Mouse (Mus musculus): Measurements from ENCODE around the gene Scn1a. TPM values are rescaled to one million over a fixed set of nuclear protein-coding genes. Genes with fewer than 3 reads are reported as not detected.
A peak's percentile ranks its signal among the peaks of the same experiment; 100 is the strongest.

The Scn1a gene
- polyA plus RNA-seq, 1 experiment from 2014 or later = 11.7 TPM

GRCm38 (mm10) chr2:66408456-66408855, 32.2 kb downstream of the Scn1a start:
- H3K27ac ChIP-seq (replicated peaks) = peak overlapping the region; percentile 38
- no peaks in the 10 kb centered on the region for H3K9me3 ChIP-seq
- H3K4me1 ChIP-seq = peaks cover 30% of the 10 kb centered on the region
- peak overlapping the region; percentile 57 for H3K4me3 ChIP-seq
- peak overlapping the region; percentile 39 for H3K9ac ChIP-seq (replicated peaks)
- 0 out of 2 replicates have a peak, but pooled peaks have one; percentile 21 for ATAC-seq (replicated peaks)
- H3K4me2 ChIP-seq (replicated peaks) = peak overlapping the region; percentile 63
- H3K36me3 ChIP-seq = no peaks in the 10 kb centered on the region
- no peaks in the 10 kb centered on the region for H3K27me3 ChIP-seq
- WGBS = 21% methylated on average over 11 of the region's 11 CpGs

- no peak for ATAC-seq (replicated peaks)
- H3K4me3 ChIP-seq = no peak overlapping the region
- 77% methylated on average over 5 of the region's 5 CpGs for WGBS
- H3K9me3 ChIP-seq = no peaks in the 10 kb centered on the region
- no peaks in the 10 kb centered on the region for H3K27me3 ChIP-seq
- H3K36me3 ChIP-seq = no peaks in the 10 kb centered on the region
- H3K4me2 ChIP-seq (replicated peaks) = no peak overlapping the region
- H3K27ac ChIP-seq (replicated peaks) = no peak overlapping the region
- H3K9ac ChIP-seq (replicated peaks) = no peak overlapping the region
- no peaks in the 10 kb centered on the region for H3K4me1 ChIP-seq
Observed at GRCm38 (mm10) chr2:66392586-66392985, 48.1 kb downstream of the Scn1a start.

GRCm38 (mm10) chr2:66367957-66368356, 72.7 kb downstream of the Scn1a start:
- no peak overlapping the region for H3K27ac ChIP-seq (replicated peaks)
- H3K4me2 ChIP-seq (replicated peaks) = no peak overlapping the region
- WGBS = 54% methylated on average over 2 of the region's 2 CpGs
- H3K36me3 ChIP-seq = no peaks in the 10 kb centered on the region
- H3K9ac ChIP-seq (replicated peaks) = no peak overlapping the region
- no peaks in the 10 kb centered on the region for H3K9me3 ChIP-seq
- ATAC-seq (replicated peaks) = no peak
- H3K4me3 ChIP-seq = no peak overlapping the region
- H3K4me1 ChIP-seq = no peaks in the 10 kb centered on the region
- H3K27me3 ChIP-seq = no peaks in the 10 kb centered on the region

GRCm38 (mm10) chr2:66350590-66350989, 90.0 kb downstream of the Scn1a start:
- Histone ChIP-seq H3K4me1 (no peaks in the 10 kb centered on the region), H3K27ac (replicated peaks) (no peak overlapping the region), H3K27me3 (no peaks in the 10 kb centered on the region), H3K9me3 (no peaks in the 10 kb centered on the region), H3K36me3 (no peaks in the 10 kb centered on the region), H3K4me3 (no peak overlapping the region), H3K4me2 (replicated peaks) (no peak overlapping the region), H3K9ac (replicated peaks) (no peak overlapping the region)
- WGBS = 76% methylated on average over 2 of the region's 2 CpGs
- ATAC-seq (replicated peaks) = 0 out of 2 replicates have a peak, but pooled peaks have one; percentile 58

- Histone ChIP-seq H3K27ac (replicated peaks) (no peak overlapping the region), H3K4me2 (replicated peaks) (no peak overlapping the region), H3K4me1 (no peaks in the 10 kb centered on the region), H3K4me3 (no peak overlapping the region), H3K27me3 (no peaks in the 10 kb centered on the region), H3K36me3 (no peaks in the 10 kb centered on the region), H3K9me3 (no peaks in the 10 kb centered on the region), H3K9ac (replicated peaks) (no peak overlapping the region)
- no peak for ATAC-seq (replicated peaks)
- WGBS = 92% methylated on average over 1 of the region's 1 CpGs
Observed at GRCm38 (mm10) chr2:66346622-66347021, 94.0 kb downstream of the Scn1a start.

GRCm38 (mm10) chr2:66346181-66346580, 94.5 kb downstream of the Scn1a start:
- Histone ChIP-seq H3K36me3 (no peaks in the 10 kb centered on the region), H3K9me3 (no peaks in the 10 kb centered on the region), H3K4me1 (no peaks in the 10 kb centered on the region), H3K27me3 (no peaks in the 10 kb centered on the region), H3K4me3 (no peak overlapping the region), H3K27ac (replicated peaks) (no peak overlapping the region), H3K9ac (replicated peaks) (no peak overlapping the region), H3K4me2 (replicated peaks) (no peak overlapping the region)
- 79% methylated on average over 3 of the region's 3 CpGs for WGBS
- ATAC-seq (replicated peaks) = no peak

GRCm38 (mm10) chr2:66337406-66337805, 103.2 kb downstream of the Scn1a start:
- Histone ChIP-seq H3K4me3 (no peak overlapping the region), H3K4me1 (no peaks in the 10 kb centered on the region), H3K9ac (replicated peaks) (no peak overlapping the region), H3K27me3 (no peaks in the 10 kb centered on the region), H3K36me3 (no peaks in the 10 kb centered on the region), H3K27ac (replicated peaks) (no peak overlapping the region), H3K4me2 (replicated peaks) (no peak overlapping the region), H3K9me3 (no peaks in the 10 kb centered on the region)
- WGBS = 37% methylated on average over 5 of the region's 5 CpGs
- ATAC-seq (replicated peaks) = peak; percentile 61; the same call in 1 of the 2 replicates

GRCm38 (mm10) chr2:66336396-66336795, 104.2 kb downstream of the Scn1a start:
- Histone ChIP-seq H3K4me1 (no peaks in the 10 kb centered on the region), H3K4me2 (replicated peaks) (no peak overlapping the region), H3K4me3 (no peak overlapping the region), H3K27me3 (no peaks in the 10 kb centered on the region), H3K36me3 (no peaks in the 10 kb centered on the region), H3K9ac (replicated peaks) (no peak overlapping the region), H3K9me3 (no peaks in the 10 kb centered on the region), H3K27ac (replicated peaks) (no peak overlapping the region)
- 73% methylated on average over 6 of the region's 6 CpGs for WGBS
- no peak for ATAC-seq (replicated peaks)

- 87% methylated on average over 3 of the region's 3 CpGs for WGBS
- ATAC-seq (replicated peaks) = no peak
- no peak overlapping the region for H3K4me3 ChIP-seq
- no peaks in the 10 kb centered on the region for H3K4me1 ChIP-seq
- no peaks in the 10 kb centered on the region for H3K9me3 ChIP-seq
- H3K27me3 ChIP-seq = no peaks in the 10 kb centered on the region
- no peak overlapping the region for H3K9ac ChIP-seq (replicated peaks)
- H3K36me3 ChIP-seq = peaks cover 7% of the 10 kb centered on the region; the same call in 1 of the 2 replicates
- H3K4me2 ChIP-seq (replicated peaks) = no peak overlapping the region
- no peak overlapping the region for H3K27ac ChIP-seq (replicated peaks)
Observed at GRCm38 (mm10) chr2:66272551-66272950, 168.1 kb downstream of the Scn1a start.

GRCm38 (mm10) chr2:66256220-66257131, 184.2 kb downstream of the Scn1a start, which contains the start of gene Ttc21b:
Gene Ttc21b, minus strand, starts transcription at chr2:66256617.
- peak within 1 kb of the TSS; percentile 71 for H3K4me3 ChIP-seq
- H3K4me2 ChIP-seq (replicated peaks) = peak within 1 kb of the TSS; percentile 56

GRCm38 (mm10) chr2:66244013-66244412, 196.6 kb downstream of the Scn1a start:
- Histone ChIP-seq H3K27ac (replicated peaks) (no peak overlapping the region), H3K9ac (replicated peaks) (no peak overlapping the region), H3K27me3 (no peaks in the 10 kb centered on the region), H3K36me3 (peaks cover 37% of the 10 kb centered on the region), H3K4me2 (replicated peaks) (no peak overlapping the region), H3K4me3 (no peak overlapping the region), H3K9me3 (no peaks in the 10 kb centered on the region), H3K4me1 (no peaks in the 10 kb centered on the region)
- ATAC-seq (replicated peaks) = no peak
- 62% methylated on average over 1 of the region's 1 CpGs for WGBS

More at GRCm38 (mm10) chr2:66256220-66257131, 184.2 kb downstream of the Scn1a start, which contains the start of gene Ttc21b:
- Histone ChIP-seq H3K36me3 (peaks cover 3% of the 10 kb centered on the region), H3K27me3 (no peaks in the 10 kb centered on the region), H3K4me1 (peaks cover 17% of the 10 kb centered on the region), H3K27ac (replicated peaks) (peak within 1 kb of the TSS; percentile 92), H3K9ac (replicated peaks) (peak within 1 kb of the TSS; percentile 69), H3K9me3 (no peaks in the 10 kb centered on the region)
- WGBS = under 1% methylated on average over 56 of the region's 56 CpGs
- peak; percentile 100 for ATAC-seq (replicated peaks)

GRCm38 (mm10) chr2:66240334-66240733, 200.3 kb downstream of the Scn1a start:
- Histone ChIP-seq H3K27me3 (no peaks in the 10 kb centered on the region), H3K4me3 (no peak overlapping the region), H3K9me3 (no peaks in the 10 kb centered on the region), H3K27ac (replicated peaks) (no peak overlapping the region), H3K36me3 (peaks cover 30% of the 10 kb centered on the region), H3K4me2 (replicated peaks) (no peak overlapping the region), H3K9ac (replicated peaks) (no peak overlapping the region), H3K4me1 (no peaks in the 10 kb centered on the region)
- no peak for ATAC-seq (replicated peaks)
- WGBS = 92% methylated on average over 1 of the region's 1 CpGs
